Mouse (Mus musculus) lung, postnatal 14 days (tissue): ENCODE measurements at regions not wholly inside any gene's neighbourhood (a gene's known extent, or its start where the extent isn't known, plus 50 kb on each side); places are given as distances from the start of the nearest gene placed in this dataset.

Source experiments
- DNase-seq: peaks from one replicate; pipeline ENCODE4 v3.0.0; 2021

GRCm38 (mm10) chr4:54045258-54046029, 219.6 kb downstream of the Tmem38b start:
- DNase-seq = no peak

- DNase-seq = no peak
Measured at GRCm38 (mm10) chr4:54064331-54064730, 238.5 kb downstream of the Tmem38b start.

GRCm38 (mm10) chr4:54071951-54072350, 246.1 kb downstream of the Tmem38b start:
- no peak for DNase-seq

- no peak for DNase-seq
Measured at GRCm38 (mm10) chr4:54072482-54072881, 246.6 kb downstream of the Tmem38b start.

- DNase-seq = no peak
Measured at GRCm38 (mm10) chr4:54072932-54073331, 247.1 kb downstream of the Tmem38b start.

GRCm38 (mm10) chr4:54073483-54073882, 247.6 kb downstream of the Tmem38b start:
- no peak for DNase-seq

GRCm38 (mm10) chr4:54074226-54074625, 248.4 kb downstream of the Tmem38b start:
- DNase-seq = no peak

GRCm38 (mm10) chr4:54080526-54080925, 254.7 kb downstream of the Tmem38b start:
- no peak for DNase-seq

- no peak for DNase-seq
Measured at GRCm38 (mm10) chr4:54081411-54081810, 255.6 kb downstream of the Tmem38b start.

- no peak for DNase-seq
Measured at GRCm38 (mm10) chr4:54084747-54085146, 258.9 kb downstream of the Tmem38b start.

- no peak for DNase-seq
Measured at GRCm38 (mm10) chr4:54094285-54094997, 268.6 kb downstream of the Tmem38b start.

- DNase-seq = no peak
Measured at GRCm38 (mm10) chr4:54095200-54095930, 269.5 kb downstream of the Tmem38b start.

GRCm38 (mm10) chr4:54097543-54097942, 271.7 kb downstream of the Tmem38b start:
- DNase-seq = no peak

- no peak for DNase-seq
Measured at GRCm38 (mm10) chr4:54100282-54100681, 274.4 kb downstream of the Tmem38b start.

- no peak for DNase-seq
Measured at GRCm38 (mm10) chr4:54106976-54107375, 281.1 kb downstream of the Tmem38b start.

- no peak for DNase-seq
Measured at GRCm38 (mm10) chr4:54116310-54116709, 290.5 kb downstream of the Tmem38b start.

GRCm38 (mm10) chr4:54118179-54118846, 292.5 kb downstream of the Tmem38b start:
- DNase-seq = no peak

GRCm38 (mm10) chr4:54128717-54129698, 303.2 kb downstream of the Tmem38b start:
- DNase-seq = no peak

GRCm38 (mm10) chr4:54156146-54156545, 330.3 kb downstream of the Tmem38b start:
- DNase-seq = no peak

- no peak for DNase-seq
Measured at GRCm38 (mm10) chr4:54161337-54161993, 335.6 kb downstream of the Tmem38b start.

- DNase-seq = no peak
Measured at GRCm38 (mm10) chr4:54162308-54162707, 336.5 kb downstream of the Tmem38b start.
